Mouse (Mus musculus) heart, postnatal 14 days (tissue): ENCODE results near the gene Pak1. TPM values are rescaled to one million over a fixed set of nuclear protein-coding genes. Genes with fewer than 3 reads are reported as not detected.

ENCODE experiments used
- total RNA-seq, 2 experiments: library from RNA; stranded (reverse); gene quantifications; 2 replicates each; pipeline ENCODE4 v1.2.3; 2021

The Pak1 gene
- total RNA-seq, 2 experiments from 2014 or later, result 1.5 to 2.0 TPM

Other genes with a start within 250 kb of the Pak1 start
- 10 to 100 TPM; 47.5 to 48.8 TPM for gene Aamdc, start 209.0 kb upstream of the Pak1 start, total RNA-seq
- 10 to 100 TPM; 17.4 to 18.6 TPM for gene Rsf1, start 208.7 kb upstream of the Pak1 start, total RNA-seq
- 10 to 100 TPM; 29.5 to 31.1 TPM for gene Clns1a, start 91.9 kb upstream of the Pak1 start, total RNA-seq
- gene Aqp11, start 50.3 kb upstream of the Pak1 start, total RNA-seq, result 1 to 10 TPM; 3.5 to 7.9 TPM
- gene Gdpd4, start 131.4 kb downstream of the Pak1 start, total RNA-seq, result not detected